Mouse (Mus musculus): ENCODE measurements around the gene Fgg. TPM values are rescaled to one million over a fixed set of nuclear protein-coding genes. Genes with fewer than 3 reads are reported as not detected.
A peak's percentile ranks its signal among the peaks of the same experiment; 100 is the strongest.

Fgg gene
- polyA plus RNA-seq, 1 experiment from 2014 or later, result 0.95 TPM

DNA sequence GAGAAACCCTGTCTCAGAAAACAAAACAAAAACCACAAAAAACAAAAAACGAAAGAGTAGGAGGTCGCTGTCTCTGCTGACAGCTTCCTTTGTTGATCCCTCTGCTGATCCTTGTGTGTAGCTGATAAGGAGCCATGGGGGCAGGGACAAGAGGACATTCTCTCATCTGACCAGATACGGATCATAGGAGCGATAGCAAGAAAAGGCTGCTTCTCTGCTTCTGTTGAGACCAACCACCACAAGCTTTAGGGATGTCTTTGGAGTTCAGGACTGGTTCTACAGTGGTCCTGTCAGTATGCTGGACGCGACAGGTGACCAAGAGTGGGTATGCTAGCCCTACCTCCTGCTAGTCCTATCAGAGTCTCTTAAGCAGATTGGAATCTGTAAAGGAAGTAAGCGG is 45.6 kb downstream of the Fgg start:
- Histone ChIP-seq H3K36me3 (ENCODE audit: control insufficient read depth, insufficient read depth, low read length) (peaks cover 5% of the 10 kb centered on the region; the same call in 1 of the 2 replicates), H3K4me1 (ENCODE audit: control insufficient read depth, insufficient read depth, low read length) (peaks cover 9% of the 10 kb centered on the region; the same call in 1 of the 2 replicates), H3K4me3 (ENCODE audit: low read depth, low read length) (no peak overlapping the region), H3K9ac (replicated peaks; ENCODE audit: low read depth, low read length) (no peak overlapping the region), H3K27me3 (ENCODE audit: control insufficient read depth, insufficient read depth, low read length) (no peaks in the 10 kb centered on the region), H3K4me2 (replicated peaks; ENCODE audit: low read depth, low read length) (no peak overlapping the region), H3K9me3 (ENCODE audit: control insufficient read depth, low read depth, low read length) (no peaks in the 10 kb centered on the region), H3K27ac (ENCODE audit: low read length) (no peak overlapping the region)
- 83% methylated on average over 7 of the region's 7 CpGs for WGBS
- ATAC-seq (ENCODE audit: insufficient number of reproducible peaks, insufficient read depth, low FRiP score, low read depth), result no peak

DNA sequence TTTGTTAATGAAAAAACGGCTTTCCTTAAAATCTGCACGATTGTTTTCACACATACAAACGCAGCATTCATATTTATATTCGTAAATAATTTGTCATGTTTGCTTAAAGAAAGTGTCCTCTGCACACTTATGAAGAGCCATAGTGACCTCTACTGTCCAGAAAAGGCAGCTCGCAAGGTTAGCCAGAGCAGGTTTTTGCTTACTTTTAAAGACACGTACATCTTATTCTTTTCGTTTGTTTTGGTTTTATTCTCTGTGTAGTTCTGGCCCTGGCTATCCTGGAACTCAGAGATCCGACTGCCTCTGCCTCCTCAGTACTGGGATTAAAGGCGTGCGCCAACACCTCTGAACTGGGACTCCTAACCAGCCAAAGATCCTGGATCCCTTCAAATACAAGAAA is 46.2 kb downstream of the Fgg start:
- 27% methylated on average over 10 of the region's 10 CpGs for WGBS
- no peak overlapping the region for H3K27ac ChIP-seq (ENCODE audit: low read length)
- H3K4me3 ChIP-seq (ENCODE audit: low read depth, low read length), result no peak overlapping the region
- ATAC-seq (ENCODE audit: insufficient number of reproducible peaks, insufficient read depth, low FRiP score, low read depth), result no peak
- no peaks in the 10 kb centered on the region for H3K9me3 ChIP-seq (ENCODE audit: control insufficient read depth, low read depth, low read length)
- no peak overlapping the region for H3K9ac ChIP-seq (replicated peaks; ENCODE audit: low read depth, low read length)
- peaks cover 9% of the 10 kb centered on the region for H3K36me3 ChIP-seq (ENCODE audit: control insufficient read depth, insufficient read depth, low read length)
- no peaks in the 10 kb centered on the region for H3K27me3 ChIP-seq (ENCODE audit: control insufficient read depth, insufficient read depth, low read length)
- peaks cover 9% of the 10 kb centered on the region; the same call in 1 of the 2 replicates for H3K4me1 ChIP-seq (ENCODE audit: control insufficient read depth, insufficient read depth, low read length)
- no peak overlapping the region for H3K4me2 ChIP-seq (replicated peaks; ENCODE audit: low read depth, low read length)

DNA sequence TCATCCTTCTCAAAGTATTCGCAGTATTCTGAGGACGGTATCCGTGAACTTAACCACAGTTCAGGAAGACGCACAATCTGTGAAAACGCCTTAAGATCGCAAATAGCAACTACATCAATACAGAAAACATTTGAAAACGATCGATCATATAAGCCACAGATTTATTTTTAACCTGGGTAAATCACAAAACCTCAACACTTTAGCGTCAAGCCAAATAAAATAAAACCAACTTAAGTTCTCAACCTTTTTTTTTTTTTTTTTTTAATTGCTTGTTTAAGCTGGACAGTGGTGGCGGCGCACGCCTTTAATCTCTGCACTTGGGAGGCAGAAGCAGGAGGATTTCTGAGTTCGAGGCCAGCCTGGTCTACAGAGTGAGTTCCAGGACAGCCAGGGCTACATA is 47.2 kb downstream of the Fgg start:
- Histone ChIP-seq H3K9ac (replicated peaks; ENCODE audit: low read depth, low read length) (no peak overlapping the region), H3K4me3 (ENCODE audit: low read depth, low read length) (peak overlapping the region; percentile 70), H3K9me3 (ENCODE audit: control insufficient read depth, low read depth, low read length) (no peaks in the 10 kb centered on the region), H3K27me3 (ENCODE audit: control insufficient read depth, insufficient read depth, low read length) (no peaks in the 10 kb centered on the region), H3K4me1 (ENCODE audit: control insufficient read depth, insufficient read depth, low read length) (peaks cover 9% of the 10 kb centered on the region; the same call in 1 of the 2 replicates), H3K36me3 (ENCODE audit: control insufficient read depth, insufficient read depth, low read length) (peaks cover 19% of the 10 kb centered on the region), H3K27ac (ENCODE audit: low read length) (no peak overlapping the region), H3K4me2 (replicated peaks; ENCODE audit: low read depth, low read length) (peak overlapping the region; percentile 32)
- 38% methylated on average over 13 of the region's 13 CpGs for WGBS
- ATAC-seq (ENCODE audit: insufficient number of reproducible peaks, insufficient read depth, low FRiP score, low read depth), result no peak

DNA sequence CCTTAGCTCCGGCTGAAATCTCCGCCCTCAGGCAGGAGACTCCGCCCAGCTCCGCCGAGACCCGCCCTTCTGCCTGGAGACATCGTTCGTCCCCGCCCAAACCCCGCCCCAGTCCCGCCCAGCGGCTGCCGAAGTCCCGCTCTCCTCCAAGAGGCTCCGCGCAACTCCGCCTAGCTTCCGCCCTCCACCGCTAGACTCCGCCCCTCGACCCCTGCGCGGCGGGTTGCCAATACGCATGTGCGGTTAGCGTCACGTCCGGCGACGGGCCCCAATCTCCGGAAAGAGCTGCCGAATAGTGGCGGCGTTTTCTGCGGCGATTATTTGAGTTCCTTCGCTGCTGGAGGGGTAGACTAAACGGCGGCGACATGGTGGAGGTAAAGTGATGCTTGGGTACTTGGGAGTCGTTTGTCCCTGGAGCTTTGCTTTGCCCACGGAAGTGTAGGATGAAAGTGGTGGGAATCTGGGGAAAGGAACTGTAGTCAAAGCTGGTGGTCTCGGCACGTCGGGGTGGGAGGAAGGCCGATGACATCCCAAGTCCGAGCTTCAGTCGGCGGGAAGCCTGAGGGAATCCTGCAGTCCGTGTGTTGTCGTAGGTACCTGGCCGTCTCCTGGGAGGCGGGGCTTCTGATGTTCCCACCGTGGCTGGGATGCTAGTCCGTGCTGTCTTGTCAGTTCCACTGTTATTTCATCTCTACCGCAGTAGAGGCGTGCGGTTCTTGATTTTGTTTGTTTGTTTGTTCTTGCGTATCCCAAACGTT is 47.9 kb downstream of the Fgg start, which contains the start of gene Plrg1:
Gene Plrg1 (plus strand): TSS at position 242 of the 758 bp plus-strand sequence.
- Histone ChIP-seq H3K4me2 (replicated peaks; ENCODE audit: low read depth, low read length) (peak within 1 kb of the TSS; percentile 74), H3K36me3 (ENCODE audit: control insufficient read depth, insufficient read depth, low read length) (peaks cover 25% of the 10 kb centered on the region), H3K9me3 (ENCODE audit: control insufficient read depth, low read depth, low read length) (no peaks in the 10 kb centered on the region), H3K9ac (replicated peaks; ENCODE audit: low read depth, low read length) (peak within 1 kb of the TSS; percentile 77), H3K4me1 (ENCODE audit: control insufficient read depth, insufficient read depth, low read length) (peaks cover 9% of the 10 kb centered on the region; the same call in 1 of the 2 replicates), H3K4me3 (ENCODE audit: low read depth, low read length) (peak within 1 kb of the TSS; percentile 70), H3K27ac (ENCODE audit: low read length) (peak within 1 kb of the TSS; percentile 64; the same call in 1 of the 2 replicates), H3K27me3 (ENCODE audit: control insufficient read depth, insufficient read depth, low read length) (no peaks in the 10 kb centered on the region)
- under 1% methylated on average over 61 of the region's 61 CpGs for WGBS
- peak; percentile 99 for ATAC-seq (ENCODE audit: insufficient number of reproducible peaks, insufficient read depth, low FRiP score, low read depth)

DNA sequence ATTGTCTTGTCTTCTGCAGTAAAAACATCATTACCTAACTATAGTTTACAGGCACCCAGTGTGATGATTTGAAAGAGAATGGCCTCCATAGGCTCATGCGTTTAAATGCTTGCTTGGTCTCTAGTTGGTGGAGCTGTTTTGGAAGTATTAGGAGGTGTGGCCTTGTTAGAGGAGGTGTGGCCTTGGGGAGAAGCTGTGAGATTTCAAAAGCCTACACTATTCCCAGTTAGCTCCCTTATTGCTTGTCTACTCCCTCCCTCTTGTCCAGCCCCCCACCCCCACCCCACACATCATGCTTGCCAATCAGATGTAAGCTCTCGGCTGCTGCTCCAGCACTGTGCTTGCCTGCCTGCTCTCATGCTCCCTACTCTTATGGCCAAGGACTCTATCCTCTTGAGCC is 49.5 kb downstream of the Fgg start:
- Histone ChIP-seq H3K9me3 (ENCODE audit: control insufficient read depth, low read depth, low read length) (no peaks in the 10 kb centered on the region), H3K36me3 (ENCODE audit: control insufficient read depth, insufficient read depth, low read length) (peaks cover 38% of the 10 kb centered on the region), H3K9ac (replicated peaks; ENCODE audit: low read depth, low read length) (no peak overlapping the region), H3K27ac (ENCODE audit: low read length) (no peak overlapping the region), H3K4me3 (ENCODE audit: low read depth, low read length) (no peak overlapping the region), H3K27me3 (ENCODE audit: control insufficient read depth, insufficient read depth, low read length) (no peaks in the 10 kb centered on the region), H3K4me1 (ENCODE audit: control insufficient read depth, insufficient read depth, low read length) (peaks cover 9% of the 10 kb centered on the region; the same call in 1 of the 2 replicates), H3K4me2 (replicated peaks; ENCODE audit: low read depth, low read length) (no peak overlapping the region)
- WGBS, result 95% methylated on average over 2 of the region's 2 CpGs
- ATAC-seq (ENCODE audit: insufficient number of reproducible peaks, insufficient read depth, low FRiP score, low read depth), result no peak

Other genes starting within 250 kb of the Fgg start
- gene Rbm46, start 131.2 kb upstream of the Fgg start, polyA plus RNA-seq (2014; fragmentation: Nextera tagmentation; extraction: Ambion mirVana), result 8.6 and 9.0 TPM in 2 replicates
- 0.36 and 0.43 TPM in 2 replicates for gene Lrat, start 103.8 kb upstream of the Fgg start, polyA plus RNA-seq (2014; fragmentation: Nextera tagmentation; extraction: Ambion mirVana)
- 0.14 and 0.27 TPM in 2 replicates for gene Fga, start 18.4 kb downstream of the Fgg start, polyA plus RNA-seq (2014; fragmentation: Nextera tagmentation; extraction: Ambion mirVana)
- gene Fgb, start 42.1 kb downstream of the Fgg start, polyA plus RNA-seq (2014; fragmentation: Nextera tagmentation; extraction: Ambion mirVana), result 0.08 and 0.29 TPM in 2 replicates
- 98.0 and 103 TPM in 2 replicates for gene Plrg1, start 47.8 kb downstream of the Fgg start, polyA plus RNA-seq (2014; fragmentation: Nextera tagmentation; extraction: Ambion mirVana)
- gene Dchs2, start 120.2 kb downstream of the Fgg start, polyA plus RNA-seq (2014; fragmentation: Nextera tagmentation; extraction: Ambion mirVana), result 0.78 and 0.94 TPM in 2 replicates